Mouse (Mus musculus) urinary bladder, adult 2 months (tissue): Measurements from ENCODE around the gene Ap3b1. TPM values are rescaled to one million over a fixed set of nuclear protein-coding genes. Genes with fewer than 3 reads are reported as not detected.
A peak's percentile ranks its signal among the peaks of the same experiment; 100 is the strongest.
"Not testable (repeated sequence)": the region's sequence is repeated elsewhere in the genome, so short reads cannot be mapped to it uniquely, and the experiment has no call there.

ENCODE experiments used
- DNase-seq: peaks from one replicate; pipeline ENCODE4 v3.0.0; 2022; ENCODE audit warnings: low spot score
- polyA plus RNA-seq: library from polyadenylated mRNA; depleted of rRNA; stranded (reverse); fragments of >200 nt; gene quantifications from 2 replicates; pipeline ENCODE4 v1.2.3, GENCODE M21; 2012; rRNA removed

Ap3b1 gene
- polyA plus RNA-seq, result 48.0 and 63.8 TPM in 2 replicates

- peak; percentile 87 for DNase-seq
Observed at GRCm38 (mm10) chr13:94358401-94359265, at the start of gene Ap3b1. Gene Ap3b1 (plus strand): TSS chr13:94358960.

- not testable (repeated sequence) for DNase-seq
Observed at GRCm38 (mm10) chr13:94312812-94313211, 45.9 kb upstream of the Ap3b1 start.

- DNase-seq, result no peak
Observed at GRCm38 (mm10) chr13:94316975-94317511, 41.7 kb upstream of the Ap3b1 start.

GRCm38 (mm10) chr13:94321094-94321792 lies 37.5 kb upstream of the Ap3b1 start:
- DNase-seq, result no peak

GRCm38 (mm10) chr13:94322475-94322874 lies 36.3 kb upstream of the Ap3b1 start:
- no peak for DNase-seq

- no peak for DNase-seq
Observed at GRCm38 (mm10) chr13:94328063-94328462, 30.7 kb upstream of the Ap3b1 start.

- not testable (repeated sequence) for DNase-seq
Observed at GRCm38 (mm10) chr13:94329005-94329404, 29.8 kb upstream of the Ap3b1 start.

GRCm38 (mm10) chr13:94330392-94330979 lies 28.3 kb upstream of the Ap3b1 start:
- DNase-seq, result no peak

- no peak for DNase-seq
Observed at GRCm38 (mm10) chr13:94338357-94338756, 20.4 kb upstream of the Ap3b1 start.

GRCm38 (mm10) chr13:94343192-94343591 lies 15.6 kb upstream of the Ap3b1 start:
- no peak for DNase-seq

- DNase-seq, result not testable (repeated sequence)
Observed at GRCm38 (mm10) chr13:94344600-94344999, 14.2 kb upstream of the Ap3b1 start.

- DNase-seq, result no peak
Observed at GRCm38 (mm10) chr13:94354584-94354983, 4.2 kb upstream of the Ap3b1 start.

GRCm38 (mm10) chr13:94358101-94358400 lies 709 bp upstream of the Ap3b1 start:
- DNase-seq, result no peak

GRCm38 (mm10) chr13:94359282-94359920 lies 641 bp downstream of the Ap3b1 start:
- no peak for DNase-seq

GRCm38 (mm10) chr13:94361013-94361580 lies 2.3 kb downstream of the Ap3b1 start:
- not testable (repeated sequence) for DNase-seq

GRCm38 (mm10) chr13:94364336-94364735 lies 5.6 kb downstream of the Ap3b1 start:
- no peak for DNase-seq

GRCm38 (mm10) chr13:94365108-94365907 lies 6.5 kb downstream of the Ap3b1 start:
- DNase-seq, result no peak

- no peak for DNase-seq
Observed at GRCm38 (mm10) chr13:94367869-94368268, 9.1 kb downstream of the Ap3b1 start.

GRCm38 (mm10) chr13:94370521-94370920 lies 11.8 kb downstream of the Ap3b1 start:
- no peak for DNase-seq

GRCm38 (mm10) chr13:94372066-94372465 lies 13.3 kb downstream of the Ap3b1 start:
- DNase-seq, result no peak

- DNase-seq, result no peak
Observed at GRCm38 (mm10) chr13:94374131-94374530, 15.4 kb downstream of the Ap3b1 start.
